Comparison of ENCODE assay signal across 9 mouse cellular contexts in genomic region chr10:128338948-128339347, GRCm38 (mm10). TPM values are rescaled to one million over a fixed set of nuclear protein-coding genes. Genes with fewer than 3 reads are reported as not detected.
DNase-seq lines count a peak whose midpoint lies in the region; ATAC-seq and TF ChIP-seq lines count a peak whose summit lies in the region.
"Had no signal": no experiment of that assay in that cellular context is flagged by ENCODE, and none has a peak within 500 bp of the region (broad histone marks: within the 10 kb centered on the region; RNA-seq: fewer than 3 reads in every experiment).

No protein-coding gene starts in this region.

- no peaks in the 10 kb centered on the region for H3K36me3 ChIP-seq in hindbrain, embryonic 11.5 days (ENCODE audit: control insufficient read depth, insufficient read depth, low read length)
- H3K36me3 ChIP-seq in midbrain, embryonic 12.5 days, result peaks cover 5% of the 10 kb centered on the region

- H3K27me3 ChIP-seq in hindbrain, embryonic 11.5 days (ENCODE audit: control insufficient read depth, insufficient read depth, low read length), result no peaks in the 10 kb centered on the region
- H3K27me3 ChIP-seq in midbrain, embryonic 12.5 days, result no peaks in the 10 kb centered on the region

- intact Hi-C loops in gastrocnemius, postnatal 36 days (cut with DNase I), result loop anchor here (5.0 kb wide), 1 partner anchor 38 kb away; the partner anchor contains the start of gene Ankrd52
- intact Hi-C loops in left cerebral cortex, postnatal 14 days (cut with DNase I), result loop anchor here (10.0 kb wide), 1 partner anchor 116 kb away; the partner anchor contains the start of gene Smarcc2

- DNase-seq in gastrocnemius, postnatal 25 days, result peak; percentile 42
- DNase-seq in gastrocnemius, postnatal 36 days, result no peak
- DNase-seq in hindbrain, embryonic 11.5 days (ENCODE audit: low spot score), result no peak
- DNase-seq in thymus, postnatal 36 days, result no peak
- DNase-seq in left cerebral cortex, postnatal 14 days (ENCODE audit: low spot score in 2 of 2), result no peak
- DNase-seq in lung, postnatal 36 days, result no peak
- DNase-seq: cerebellum, postnatal 25 days had no signal

- 82% methylated on average over 2 of the region's 2 CpGs for WGBS in hindbrain, embryonic 11.5 days
- WGBS in midbrain, embryonic 12.5 days, result 80% methylated on average over 2 of the region's 2 CpGs

- no peaks in the 10 kb centered on the region for H3K9me3 ChIP-seq in hindbrain, embryonic 11.5 days (ENCODE audit: control insufficient read depth, low read length)
- H3K9me3 ChIP-seq in midbrain, embryonic 12.5 days, result no peaks in the 10 kb centered on the region

- H3K4me3 ChIP-seq in bone marrow macrophage, adult 2 months (ENCODE audit: insufficient read depth, low read length), result peak overlapping the region; percentile 91; the same call in 1 of the 2 replicates
- peak overlapping the region; percentile 98 for H3K4me3 ChIP-seq in hindbrain, embryonic 11.5 days (ENCODE audit: low read depth, low read length)
- H3K4me3 ChIP-seq in midbrain, embryonic 12.5 days, result peak overlapping the region; percentile 90

- no peak overlapping the region for H3K27ac ChIP-seq in bone marrow macrophage, adult 2 months (ENCODE audit: insufficient read depth, low read depth, low read length)
- no peak overlapping the region for H3K27ac ChIP-seq in hindbrain, embryonic 11.5 days (ENCODE audit: low read depth, low read length)
- H3K27ac ChIP-seq in midbrain, embryonic 12.5 days (replicated peaks), result no peak overlapping the region

- ATAC-seq in hindbrain, embryonic 11.5 days (ENCODE audit: low FRiP score), result no peak
- ATAC-seq in midbrain, embryonic 12.5 days (ENCODE audit: low FRiP score, low read depth), result no peak

- H3K9ac ChIP-seq in hindbrain, embryonic 11.5 days (ENCODE audit: low read depth, low read length), result no peak overlapping the region; the same call in 1 of the 2 replicates
- H3K9ac ChIP-seq in midbrain, embryonic 12.5 days (replicated peaks), result peak overlapping the region; percentile 90; the same call in 1 of the 2 replicates

- H3K4me1 ChIP-seq in bone marrow macrophage, adult 2 months (ENCODE audit: control insufficient read depth, insufficient read depth, low read length), result peaks cover 28% of the 10 kb centered on the region
- 0 out of 2 replicates have a peak, but pooled peaks cover 2% of the 10 kb centered on the region for H3K4me1 ChIP-seq in hindbrain, embryonic 11.5 days (replicated peaks; ENCODE audit: control insufficient read depth, insufficient read depth, low read length)
- H3K4me1 ChIP-seq in midbrain, embryonic 12.5 days, result peaks cover 19% of the 10 kb centered on the region

- no peak for TF ChIP-seq CTCF in bone marrow macrophage, adult 2 months (IDR thresholded peaks at IDR 0.05; ENCODE audit: low read depth, low read length)

- TF ChIP-seq POLR2A in bone marrow macrophage, adult 2 months (IDR thresholded peaks at IDR 0.05; ENCODE audit: borderline replicate concordance, low read depth, low read length), result no peak

- H3K4me2 ChIP-seq in hindbrain, embryonic 11.5 days (replicated peaks; ENCODE audit: low read depth, low read length), result peak overlapping the region; percentile 83; the same call in 1 of the 2 replicates
- H3K4me2 ChIP-seq in midbrain, embryonic 12.5 days (replicated peaks), result peak overlapping the region; percentile 91

RNA-seq across cellular contexts. Expression of gene Cs, which starts 1.4 kb away (rescaled TPM):
- 100 to 1,000 TPM; 589 to 611 TPM for total RNA-seq in gastrocnemius, postnatal 25 days (2021)
- 100 to 1,000 TPM; 586 to 610 TPM for total RNA-seq in gastrocnemius, postnatal 36 days (2021)
- polyA plus RNA-seq in bone marrow macrophage, adult 2 months (2012; ENCODE audit: insufficient read depth, insufficient read length, missing spikeins), result 98.1 and 109 TPM in 2 replicates
- polyA plus RNA-seq in hindbrain, embryonic 11.5 days (2014; fragmentation: Nextera tagmentation; extraction: Ambion mirVana), result 242 and 254 TPM in 2 replicates
- polyA plus RNA-seq in midbrain, embryonic 12.5 days (2016; fragmentation: Nextera tagmentation; extraction: Ambion mirVana), result 205 and 209 TPM in 2 replicates
- 100 to 1,000 TPM; 269 to 271 TPM for total RNA-seq in left cerebral cortex, postnatal 14 days (2021)

RNA-seq across cellular contexts. Expression of gene Cnpy2, which starts 16.7 kb away (rescaled TPM):
- 10 to 100 TPM; 45.5 to 47.9 TPM for total RNA-seq in gastrocnemius, postnatal 25 days (2021)
- 10 to 100 TPM; 41.6 to 45.4 TPM for total RNA-seq in gastrocnemius, postnatal 36 days (2021)
- polyA plus RNA-seq in bone marrow macrophage, adult 2 months (2012; ENCODE audit: insufficient read depth, insufficient read length, missing spikeins), result 78.6 and 82.6 TPM in 2 replicates
- 229 and 245 TPM in 2 replicates for polyA plus RNA-seq in hindbrain, embryonic 11.5 days (2014; fragmentation: Nextera tagmentation; extraction: Ambion mirVana)
- 219 and 220 TPM in 2 replicates for polyA plus RNA-seq in midbrain, embryonic 12.5 days (2016; fragmentation: Nextera tagmentation; extraction: Ambion mirVana)
- 10 to 100 TPM; 65.9 to 68.9 TPM for total RNA-seq in left cerebral cortex, postnatal 14 days (2021)

RNA-seq across cellular contexts. Expression of gene Coq10a, which starts 29.8 kb away (rescaled TPM):
- total RNA-seq in gastrocnemius, postnatal 25 days (2021), result 100 to 1,000 TPM; 443 to 454 TPM
- 100 to 1,000 TPM; 433 to 434 TPM for total RNA-seq in gastrocnemius, postnatal 36 days (2021)
- polyA plus RNA-seq in bone marrow macrophage, adult 2 months (2012; ENCODE audit: insufficient read depth, insufficient read length, missing spikeins), result 40.6 and 46.1 TPM in 2 replicates
- polyA plus RNA-seq in hindbrain, embryonic 11.5 days (2014; fragmentation: Nextera tagmentation; extraction: Ambion mirVana), result 23.8 and 24.5 TPM in 2 replicates
- polyA plus RNA-seq in midbrain, embryonic 12.5 days (2016; fragmentation: Nextera tagmentation; extraction: Ambion mirVana), result 28.6 and 33.6 TPM in 2 replicates
- total RNA-seq in left cerebral cortex, postnatal 14 days (2021), result 10 to 100 TPM; 72.0 to 74.4 TPM

RNA-seq across cellular contexts. Expression of gene Pan2, which starts 35.8 kb away (rescaled TPM):
- 1 to 10 TPM; 5.1 to 5.4 TPM for total RNA-seq in gastrocnemius, postnatal 25 days (2021)
- total RNA-seq in gastrocnemius, postnatal 36 days (2021), result 1 to 10 TPM; 4.4 to 5.6 TPM
- polyA plus RNA-seq in bone marrow macrophage, adult 2 months (2012; ENCODE audit: insufficient read depth, insufficient read length, missing spikeins), result 14.3 and 15.2 TPM in 2 replicates
- polyA plus RNA-seq in hindbrain, embryonic 11.5 days (2014; fragmentation: Nextera tagmentation; extraction: Ambion mirVana), result 30.5 and 31.2 TPM in 2 replicates
- 39.8 and 41.7 TPM in 2 replicates for polyA plus RNA-seq in midbrain, embryonic 12.5 days (2016; fragmentation: Nextera tagmentation; extraction: Ambion mirVana)
- 10 to 100 TPM; 13.3 to 13.4 TPM for total RNA-seq in left cerebral cortex, postnatal 14 days (2021)

RNA-seq across cellular contexts. Expression of gene Ankrd52, which starts 38.0 kb away (rescaled TPM):
- total RNA-seq in gastrocnemius, postnatal 25 days (2021), result 10 to 100 TPM; 61.5 to 70.1 TPM
- 10 to 100 TPM; 50.5 to 55.7 TPM for total RNA-seq in gastrocnemius, postnatal 36 days (2021)
- 33.1 and 34.8 TPM in 2 replicates for polyA plus RNA-seq in bone marrow macrophage, adult 2 months (2012; ENCODE audit: insufficient read depth, insufficient read length, missing spikeins)
- 9.5 and 12.3 TPM in 2 replicates for polyA plus RNA-seq in hindbrain, embryonic 11.5 days (2014; fragmentation: Nextera tagmentation; extraction: Ambion mirVana)
- 12.9 and 13.5 TPM in 2 replicates for polyA plus RNA-seq in midbrain, embryonic 12.5 days (2016; fragmentation: Nextera tagmentation; extraction: Ambion mirVana)
- 10 to 100 TPM; 80.3 to 84.3 TPM for total RNA-seq in left cerebral cortex, postnatal 14 days (2021)

Comparison
In these comparisons a context has a peak if more than half of its experiments do, and no peak if none do; other contexts are left out.
1. RNA of gene Coq10a, which starts 29.8 kb away (total RNA-seq): 443 to 454 TPM in gastrocnemius, postnatal 25 days and 433 to 434 TPM in gastrocnemius, postnatal 36 days; 72.0 to 74.4 TPM in left cerebral cortex, postnatal 14 days; every median in the first group is over 4 times any median in the second.
2. Peak in every context shown above with its lines, with median percentiles within 50 percentile points of each other: H3K4me3 ChIP-seq.